Mouse (Mus musculus): ENCODE data around the gene Plekhg1. TPM values are rescaled to one million over a fixed set of nuclear protein-coding genes. Genes with fewer than 3 reads are reported as not detected.

Gene Plekhg1
- total RNA-seq, 2 experiments from 2014 or later = 16.3 to 16.4 TPM

DNA sequence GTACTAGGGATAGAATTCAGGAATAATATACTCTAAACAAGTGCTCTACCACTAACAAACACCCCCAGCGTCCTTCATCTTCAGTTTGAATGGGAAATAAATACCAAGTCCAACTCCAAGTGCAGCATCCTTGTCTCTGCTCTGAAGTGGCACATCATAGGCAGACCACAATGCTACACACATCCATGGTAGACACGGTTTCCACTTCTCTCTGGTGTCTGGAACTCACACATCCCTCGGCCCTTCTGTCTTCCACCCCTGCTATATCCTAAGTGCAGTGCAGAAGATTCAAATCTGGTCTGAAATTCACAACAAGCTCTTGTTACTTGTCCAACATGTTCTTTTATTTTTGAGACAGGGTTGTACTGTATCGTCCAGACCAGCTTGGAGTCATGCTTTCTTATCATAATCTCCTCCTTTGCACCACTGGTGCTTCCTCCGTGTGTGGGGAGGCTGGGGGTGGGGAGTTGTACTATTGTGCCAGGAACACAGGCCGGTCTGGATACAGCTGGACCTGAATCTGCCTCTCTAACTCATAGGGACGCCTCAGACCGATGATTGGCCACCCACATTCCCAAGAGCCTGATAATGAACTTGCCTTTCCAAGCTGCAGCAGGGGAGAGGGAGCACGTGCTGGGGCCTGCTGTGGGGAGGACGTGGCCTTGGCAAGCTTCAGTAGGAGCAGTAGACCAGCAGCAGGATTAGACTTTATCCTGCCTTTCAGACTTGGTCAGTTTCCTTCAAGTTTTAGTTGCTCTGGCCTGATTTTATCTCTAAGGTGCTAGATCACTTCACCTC is 70.5 kb downstream of the Plekhg1 start:
- DNase-seq = peak; percentile 63 to 67
- intact Hi-C loops (cut with DNase I) = no loop called here

DNA sequence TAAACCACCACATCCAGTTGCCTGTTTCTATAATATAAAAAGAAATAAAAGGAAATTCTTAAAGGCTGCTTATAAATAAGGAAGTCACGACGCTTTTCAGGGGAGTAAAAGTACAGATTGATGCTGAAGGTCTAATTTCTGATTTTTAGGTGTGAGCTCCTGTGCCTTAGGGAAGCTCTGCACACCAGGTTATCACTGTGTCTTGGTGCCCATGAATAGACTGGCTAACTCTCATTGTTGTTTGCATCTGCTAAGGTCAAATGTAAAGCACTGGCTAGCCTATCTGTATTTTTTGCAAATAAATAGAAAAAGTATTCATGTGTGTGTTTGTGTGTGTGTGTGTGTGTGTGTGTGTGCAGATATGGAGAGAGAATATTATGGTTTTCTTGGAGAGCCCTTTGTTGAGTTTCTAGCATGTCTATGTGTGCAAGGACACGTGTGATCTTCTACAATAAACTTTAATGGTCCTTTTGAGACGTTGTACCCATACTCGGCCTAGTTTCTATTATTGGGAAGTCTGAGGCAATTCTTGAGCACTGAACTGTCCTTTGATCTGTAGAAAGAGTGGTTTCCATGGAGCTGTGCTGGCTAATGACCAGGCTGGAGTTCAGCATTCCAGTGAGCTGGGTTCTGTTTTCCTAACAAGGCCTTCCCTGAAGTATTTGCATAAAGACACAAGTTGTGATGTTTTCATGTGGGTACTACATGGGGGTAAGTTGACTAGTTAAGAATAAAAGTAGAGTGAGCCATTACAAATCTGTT is 79.0 kb downstream of the Plekhg1 start:
- DNase-seq = no peak
- intact Hi-C loops (cut with DNase I) = no loop called here

DNA sequence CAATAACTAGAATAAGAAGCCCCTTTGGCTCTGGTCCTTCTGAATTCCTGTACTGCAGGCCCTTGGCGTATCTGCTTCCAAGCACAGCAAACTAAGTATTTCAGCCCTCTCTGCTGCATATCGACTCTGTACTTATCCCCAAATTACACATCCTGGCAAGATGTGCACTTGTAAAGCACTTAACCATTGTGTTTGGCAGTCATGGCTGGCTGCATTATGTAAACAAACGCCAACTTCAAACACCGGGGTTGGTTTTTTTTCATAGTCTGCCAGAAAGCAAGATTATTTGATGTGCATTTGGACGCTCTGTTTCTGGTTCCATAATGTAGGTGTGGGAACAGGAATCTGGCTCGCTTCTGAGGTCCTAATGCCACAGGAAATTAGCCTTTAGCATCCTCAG is 83.7 kb downstream of the Plekhg1 start:
- intact Hi-C loops (cut with DNase I) = no loop called here
- DNase-seq = no peak

DNA sequence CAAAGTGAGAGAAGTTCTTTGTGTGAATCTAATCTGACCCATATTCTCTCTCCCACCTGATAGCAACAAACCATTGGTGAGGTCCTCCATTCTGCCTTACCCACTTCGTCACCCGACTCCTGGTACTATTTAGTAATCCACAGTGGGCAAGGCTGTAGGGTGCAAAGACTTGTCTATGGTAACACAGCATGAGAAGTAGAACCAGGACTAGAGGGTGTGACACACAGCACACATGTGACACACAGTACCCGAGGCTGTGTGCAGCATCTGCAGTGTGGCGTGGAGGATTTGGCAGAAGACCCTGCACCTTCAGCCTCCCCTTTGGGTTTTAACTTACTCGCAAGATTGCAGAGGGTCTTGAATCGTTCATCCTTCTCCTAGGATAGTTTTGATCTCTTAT is 85.9 kb downstream of the Plekhg1 start:
- intact Hi-C loops (cut with DNase I) = no loop called here
- no peak for DNase-seq

DNA sequence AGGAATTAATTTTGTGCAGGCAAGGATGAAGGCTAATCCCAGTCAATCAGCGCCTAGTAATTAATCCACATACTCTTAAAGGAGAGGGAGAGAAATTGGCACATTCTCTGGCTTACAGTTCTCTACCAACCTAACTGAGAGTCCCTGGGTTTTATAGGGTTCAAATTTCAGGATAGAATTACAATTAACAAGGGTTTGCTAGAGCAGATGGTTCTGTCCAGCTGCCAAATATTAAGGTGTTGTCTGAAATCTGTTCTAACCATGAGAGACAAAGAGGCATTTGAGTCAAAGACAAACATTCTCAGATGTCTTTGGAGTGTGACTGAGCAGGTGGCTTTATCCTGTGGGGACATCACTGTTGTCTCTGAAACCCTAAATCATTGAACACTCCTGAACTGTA is 87.2 kb downstream of the Plekhg1 start:
- intact Hi-C loops (cut with DNase I) = no loop called here

DNA sequence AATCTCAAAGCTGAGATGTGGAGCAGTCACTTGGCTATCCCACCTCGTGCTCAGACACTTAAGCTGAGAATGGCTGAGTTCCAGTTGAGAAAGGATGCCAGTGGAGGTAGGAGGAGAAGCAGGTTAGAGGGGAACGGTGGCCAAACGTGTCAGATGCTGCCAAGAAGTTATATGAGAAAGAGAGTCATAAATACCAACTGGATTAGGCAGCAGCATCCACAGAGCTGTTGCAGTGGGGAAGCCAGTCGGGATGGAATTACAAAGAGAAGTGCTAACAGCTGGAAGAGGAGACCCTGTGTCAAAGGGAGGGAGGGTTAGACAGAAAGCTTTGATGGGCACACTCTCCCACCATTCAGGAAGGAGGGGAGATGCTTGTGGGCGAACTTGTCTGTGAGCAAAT is 89.3 kb downstream of the Plekhg1 start:
- DNase-seq = no peak
- intact Hi-C loops (cut with DNase I) = no loop called here

More for the DNA sequence above, 87.2 kb downstream of the Plekhg1 start:
- DNase-seq = no peak

DNA sequence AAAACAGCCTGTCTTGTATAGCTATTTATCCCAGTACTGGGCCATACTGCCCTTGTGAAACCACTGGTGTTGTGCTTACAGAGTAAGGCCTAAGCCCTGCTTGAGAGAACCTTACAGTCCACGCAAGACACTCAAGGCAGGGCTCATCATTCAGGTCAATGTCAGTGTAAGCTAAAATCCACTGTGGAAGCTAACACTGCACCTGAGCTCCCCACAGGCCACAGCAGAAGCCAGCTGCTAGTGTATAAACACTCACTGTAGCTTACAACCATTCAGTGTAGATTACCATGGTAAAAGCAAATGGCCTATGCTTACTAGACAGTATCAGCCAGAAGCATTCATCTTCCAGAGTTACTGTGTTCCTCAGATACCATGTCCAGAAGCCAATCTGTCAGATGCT is 90.5 kb downstream of the Plekhg1 start:
- DNase-seq = no peak
- intact Hi-C loops (cut with DNase I) = loop anchor here (5.0 kb wide), 1 partner anchor 88 kb away; the partner anchor contains the start of gene Plekhg1

DNA sequence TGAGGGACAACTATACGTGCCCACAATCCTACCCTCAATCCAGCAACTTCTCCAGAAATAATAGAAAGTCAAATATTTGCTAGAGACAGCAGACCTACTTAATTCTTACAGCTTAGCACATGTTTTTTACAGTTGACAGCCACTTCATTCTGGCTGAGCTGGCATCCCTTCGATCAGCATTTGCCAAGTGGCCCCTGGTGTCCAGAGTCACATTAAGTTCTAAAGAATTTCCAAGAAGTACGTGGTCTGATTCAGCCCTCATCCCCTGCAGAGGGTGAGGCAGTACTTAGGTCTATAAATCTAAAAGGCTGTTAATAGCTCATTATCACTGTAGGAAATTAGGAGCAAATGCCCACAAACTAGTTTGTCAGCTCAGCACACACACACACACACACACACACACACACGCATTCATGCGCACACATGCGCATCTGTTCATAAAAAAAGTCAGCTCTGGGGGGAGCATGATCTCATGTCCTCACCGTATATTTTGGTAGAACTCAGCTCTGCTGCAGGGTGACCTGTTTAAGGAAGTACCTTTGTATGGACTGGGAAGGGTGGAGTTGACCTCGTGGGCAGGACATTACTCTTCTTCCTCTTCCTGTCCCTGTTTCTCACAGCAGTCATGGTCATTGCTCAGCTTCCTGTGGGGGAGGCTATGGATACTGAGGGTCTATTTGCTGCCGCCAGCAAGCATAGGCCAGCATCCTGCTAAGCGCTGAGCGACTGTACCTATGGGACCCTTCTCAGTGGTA is 91.6 kb downstream of the Plekhg1 start:
- DNase-seq = no peak
- intact Hi-C loops (cut with DNase I) = loop anchor here (5.0 kb wide), 1 partner anchor 89 kb away; the partner anchor contains the start of gene Plekhg1

DNA sequence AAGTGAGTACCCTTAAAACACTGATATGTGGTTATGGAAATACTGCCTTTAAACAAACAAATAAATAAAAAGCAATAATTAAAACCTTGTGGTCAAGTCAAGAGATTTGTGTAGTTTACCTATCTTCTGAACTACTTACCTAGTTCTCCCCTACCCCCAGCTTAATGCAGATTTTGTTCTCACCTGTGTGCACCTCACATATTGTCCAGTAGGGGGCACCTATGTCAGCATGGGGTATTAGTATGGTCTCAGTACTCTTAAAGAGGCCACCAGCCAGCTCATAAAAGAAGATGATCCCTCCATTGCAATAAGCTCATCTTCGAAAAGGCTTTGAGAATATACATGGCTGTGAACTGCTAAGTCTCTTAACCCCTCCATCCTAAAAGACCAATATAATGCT is 93.9 kb downstream of the Plekhg1 start:
- no peak for DNase-seq
- intact Hi-C loops (cut with DNase I) = loop anchor here (5.0 kb wide), 1 partner anchor 92 kb away; the partner anchor contains the start of gene Plekhg1

DNA sequence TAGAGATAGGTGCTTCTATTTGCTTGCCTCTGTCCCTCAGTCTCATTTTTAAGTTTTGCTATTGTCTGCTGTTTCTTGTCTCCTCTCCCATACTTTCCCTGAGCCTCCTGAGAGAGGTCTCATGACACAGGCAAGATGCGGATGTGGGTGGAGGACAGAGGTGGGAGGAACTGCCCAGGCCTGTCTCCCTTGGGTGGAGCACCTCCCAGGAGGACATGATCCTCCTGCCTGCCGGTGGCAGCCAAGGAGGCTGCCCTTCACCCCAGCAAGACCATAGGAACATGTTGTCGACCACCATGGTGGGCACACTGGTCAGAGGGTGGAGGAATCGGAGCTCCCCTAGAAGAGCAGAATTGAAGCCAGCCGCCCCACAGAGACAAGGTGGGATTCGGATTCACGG is 94.5 kb downstream of the Plekhg1 start:
- no peak for DNase-seq
- intact Hi-C loops (cut with DNase I) = loop anchor here (5.0 kb wide), 1 partner anchor 92 kb away; the partner anchor contains the start of gene Plekhg1

DNA sequence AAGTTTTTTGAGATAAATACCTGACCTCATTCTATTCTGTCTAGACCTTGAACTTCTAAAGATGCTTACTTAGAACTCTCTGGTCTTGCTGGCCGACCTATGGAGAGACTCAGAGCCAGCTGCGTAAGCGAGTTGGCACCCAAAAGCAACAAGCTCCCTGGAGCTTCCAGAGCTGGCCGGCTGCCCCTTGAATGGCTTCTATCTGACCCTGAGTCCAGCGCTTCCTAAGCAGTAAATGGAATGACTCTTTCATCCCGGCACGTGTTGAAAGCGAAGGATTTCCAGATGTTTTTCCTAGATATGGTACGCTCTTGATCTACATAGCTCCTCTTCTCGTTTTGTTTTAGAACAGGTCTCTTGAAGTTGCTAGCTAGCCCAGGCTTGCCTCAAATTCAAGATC is 95.5 kb downstream of the Plekhg1 start:
- peak; percentile 67 to 72 for DNase-seq
- intact Hi-C loops (cut with DNase I) = no loop called here

DNA sequence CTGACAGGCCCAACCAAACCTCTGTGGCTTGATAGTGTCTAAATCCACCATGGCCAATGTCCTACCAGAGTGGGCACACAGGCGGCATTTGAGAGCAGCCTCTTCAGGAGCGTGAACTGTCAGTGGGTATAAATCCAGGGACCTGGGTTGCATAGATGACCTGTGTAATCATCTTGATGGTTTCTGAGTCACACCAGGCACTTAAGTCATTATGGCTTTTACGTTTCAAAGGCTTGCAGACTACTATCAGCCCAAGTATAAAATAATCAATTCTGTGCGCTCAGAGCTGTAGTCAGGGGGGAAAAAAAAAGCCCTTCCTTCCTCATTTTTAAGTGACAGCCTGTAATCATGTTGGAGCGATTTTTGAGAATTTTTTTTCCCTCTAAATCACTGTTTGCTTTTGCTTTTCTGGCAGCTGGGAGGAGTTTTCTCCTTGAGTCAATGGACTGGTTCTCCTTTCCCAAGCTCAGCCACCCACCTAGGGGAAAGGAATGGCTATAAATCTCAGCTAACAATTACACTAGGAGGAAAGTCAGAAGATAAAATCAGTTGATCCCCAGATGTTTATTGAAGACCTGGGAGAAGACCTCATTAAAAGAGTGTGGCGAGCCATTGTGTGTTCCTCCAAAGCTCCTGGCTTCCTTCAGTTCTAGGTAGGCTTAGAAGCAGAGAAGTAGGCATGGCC is 99.7 kb downstream of the Plekhg1 start:
- DNase-seq = no peak
- intact Hi-C loops (cut with DNase I) = no loop called here

DNA sequence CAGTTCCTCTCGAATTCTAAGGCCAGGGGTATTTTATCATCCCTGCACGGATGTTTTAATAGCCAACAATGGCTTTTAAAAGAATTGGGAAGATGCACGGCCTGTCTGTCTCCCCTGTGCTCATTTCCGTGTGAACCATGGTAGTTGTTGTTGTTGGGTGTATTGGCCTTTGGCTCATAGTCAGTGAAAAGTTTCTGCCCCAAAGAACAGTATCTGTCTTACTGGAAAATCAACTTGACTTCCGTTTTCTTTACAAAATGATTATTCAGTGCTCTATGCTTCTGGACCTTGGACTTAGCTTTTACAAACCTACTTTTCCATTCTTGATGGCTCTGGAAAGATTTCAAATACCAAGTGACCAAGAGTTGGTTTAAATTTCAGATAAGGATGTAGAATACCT is 104.3 kb downstream of the Plekhg1 start:
- intact Hi-C loops (cut with DNase I) = no loop called here
- no peak for DNase-seq

DNA sequence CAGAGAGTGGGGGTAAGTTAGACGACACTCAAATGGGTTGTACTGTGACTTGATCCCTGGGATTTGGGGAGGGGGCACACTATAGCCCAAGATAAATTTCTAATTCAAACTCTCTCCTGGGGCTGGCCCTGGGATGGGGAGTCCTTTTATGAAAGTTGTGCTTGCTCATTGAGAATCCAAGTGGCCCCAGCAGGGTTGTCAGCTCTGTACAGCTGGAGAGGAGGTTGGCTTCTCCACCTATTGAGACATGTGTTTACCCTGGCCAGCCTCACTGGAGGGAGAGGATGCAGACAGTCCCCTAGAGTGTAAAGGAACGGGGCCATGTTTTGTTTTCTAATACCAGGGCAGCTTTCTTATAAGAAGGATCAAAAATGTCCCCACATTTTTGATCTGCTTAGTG is 106.9 kb downstream of the Plekhg1 start:
- intact Hi-C loops (cut with DNase I) = loop anchor here (5.0 kb wide), 1 partner anchor 40 kb away; no protein-coding TSS in a partner anchor
- no peak for DNase-seq

DNA sequence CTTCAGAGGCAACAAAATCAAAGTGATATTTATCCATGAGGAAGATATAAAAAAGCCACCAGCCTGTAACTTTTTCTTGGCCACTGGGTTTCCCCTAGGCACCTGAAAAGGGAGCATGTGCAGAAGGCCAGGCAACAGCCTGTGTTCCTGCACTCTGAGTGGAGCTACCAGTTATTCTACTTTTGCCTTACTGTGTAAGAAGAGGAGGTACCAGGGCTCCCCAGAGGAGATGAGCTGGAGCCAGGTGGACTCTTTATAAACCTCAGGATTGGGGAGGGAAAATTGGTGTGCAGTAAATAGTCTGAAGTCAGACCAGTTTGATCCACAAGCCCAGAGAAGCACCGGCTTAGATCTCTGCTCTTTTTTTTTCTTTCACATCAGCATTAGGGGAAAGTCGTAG is 111.3 kb downstream of the Plekhg1 start:
- no peak for DNase-seq
- intact Hi-C loops (cut with DNase I) = no loop called here

DNA sequence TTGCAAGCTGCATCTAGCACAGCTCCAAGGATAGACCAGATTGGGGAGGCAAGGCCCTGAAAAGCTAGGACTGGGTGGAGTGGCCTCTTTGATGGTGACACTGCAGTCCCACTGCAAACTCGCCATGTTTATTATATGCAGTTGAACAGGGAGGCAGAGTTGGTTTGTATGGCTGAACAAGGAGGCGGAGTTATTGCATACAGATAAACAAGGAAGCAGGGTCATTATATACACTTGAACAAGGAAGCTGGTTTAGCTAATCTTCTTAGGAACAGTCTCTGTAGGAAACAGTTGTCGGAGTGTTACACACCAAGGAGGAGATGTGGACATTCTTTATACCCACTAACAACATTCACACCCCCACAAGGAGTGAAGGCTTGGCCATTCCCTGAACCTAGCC is 112.6 kb downstream of the Plekhg1 start:
- intact Hi-C loops (cut with DNase I) = no loop called here
- no peak for DNase-seq

DNA sequence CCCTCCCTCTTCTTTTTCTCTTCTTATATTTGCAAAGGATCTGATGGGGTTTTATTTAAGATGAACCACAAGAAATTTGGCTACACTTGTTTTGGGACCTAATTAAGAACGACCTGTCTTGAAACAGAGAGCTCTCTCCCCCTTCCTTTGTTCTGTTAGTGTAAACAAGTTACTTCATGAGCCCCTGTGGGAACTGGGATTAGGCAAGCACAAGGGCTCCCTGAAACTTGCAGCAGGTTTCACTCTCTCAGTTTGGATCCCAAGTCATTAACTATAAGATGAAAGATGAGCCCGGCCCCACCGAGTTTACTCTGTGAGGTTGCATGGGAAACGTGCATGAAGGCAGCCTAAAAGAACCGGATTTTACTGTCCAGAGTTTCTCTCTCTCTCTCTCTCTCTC is 117.7 kb downstream of the Plekhg1 start:
- no peak for DNase-seq

DNA sequence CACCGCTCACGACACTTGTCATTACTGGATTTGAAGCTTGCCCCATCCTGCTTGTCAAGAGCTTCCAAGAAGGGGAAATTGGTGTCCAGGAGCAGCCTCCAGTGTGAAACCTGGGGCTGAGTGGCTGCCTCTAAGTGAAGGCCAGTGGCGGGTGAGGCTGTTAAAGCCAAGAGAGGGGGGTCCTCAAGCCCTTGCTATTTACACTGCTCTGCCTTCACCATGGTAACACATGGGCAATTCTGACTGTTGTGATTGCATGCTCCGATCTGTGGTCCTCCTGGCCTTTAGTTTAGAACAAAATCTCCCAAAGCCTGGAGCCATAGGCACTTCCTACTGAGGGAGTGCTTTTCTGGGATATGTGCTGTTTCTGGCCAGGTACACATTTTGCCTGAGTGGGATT is 118.3 kb downstream of the Plekhg1 start:
- no peak for DNase-seq
- intact Hi-C loops (cut with DNase I) = no loop called here

More for the DNA sequence above, 117.7 kb downstream of the Plekhg1 start:
- intact Hi-C loops (cut with DNase I) = no loop called here

DNA sequence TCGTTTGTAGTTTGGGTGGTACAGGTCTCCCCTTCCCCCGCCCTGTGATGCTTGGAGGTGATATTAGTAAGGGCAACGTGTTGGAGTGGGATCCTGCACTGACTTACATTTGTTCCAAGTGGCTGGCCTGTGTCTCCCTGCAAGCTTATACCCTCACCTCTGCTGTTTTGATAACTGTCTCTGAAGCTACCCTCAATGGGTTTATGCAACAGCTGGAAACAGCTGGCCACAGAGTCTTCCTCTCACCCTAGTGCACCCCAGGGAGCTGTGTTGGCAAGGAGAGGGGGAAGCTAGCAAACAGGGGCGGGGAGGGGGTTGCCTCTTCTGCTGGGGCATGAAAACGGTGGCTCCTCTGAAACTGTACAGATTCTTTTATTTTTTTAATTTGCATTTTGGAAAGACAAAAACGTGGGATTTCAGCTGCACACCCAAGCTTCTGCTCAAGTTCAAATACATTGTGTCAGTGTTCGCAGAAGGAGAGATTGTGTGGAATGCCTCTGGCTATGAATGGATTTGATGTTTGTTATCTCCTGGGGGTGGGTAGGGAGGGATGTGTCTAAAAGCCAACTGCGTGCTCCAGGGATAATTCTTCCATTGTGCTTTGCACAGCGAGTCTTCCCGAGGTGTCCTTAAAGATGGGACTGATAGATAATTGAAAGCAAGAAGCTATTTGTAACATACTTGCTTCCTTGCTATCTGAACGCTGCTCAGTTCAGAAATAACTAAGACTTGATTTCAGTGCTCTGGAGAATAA is 119.0 kb downstream of the Plekhg1 start:
- intact Hi-C loops (cut with DNase I) = no loop called here

More for the DNA sequence above, 119.0 kb downstream of the Plekhg1 start:
- peak; percentile 38 to 54 for DNase-seq
